Mouse (Mus musculus) midbrain, embryonic 14.5 days (tissue): ENCODE measurements at regions not wholly inside any gene's neighbourhood (a gene's known extent, or its start where the extent isn't known, plus 50 kb on each side); places are given as distances from the start of the nearest gene placed in this dataset.

Experiments used
- ATAC-seq: fragments of 200-750 bp; cut with Nextera tagmentation; 2 replicates; pipeline ENCODE4 v1.8.0; 2017; ENCODE audit warnings: moderate number of reproducible peaks, moderate library complexity; ENCODE audit not compliant: low FRiP score, low TSS enrichment
- DNase-seq: peaks from one replicate; pipeline ENCODE4 v3.0.0-alpha.2; 2015
- H3K27ac ChIP-seq: fragments of 300-500 bp; sonication (generic); replicated peaks from 2 replicates; pipeline ENCODE4 v1.5.1; 2014; ENCODE audit warnings: mild to moderate bottlenecking, low read depth, low read length, moderate library complexity
- H3K27me3 ChIP-seq: fragments of 300-500 bp; sonication (generic); 2 replicates; pipeline ENCODE4 v1.6.1; 2014; ENCODE audit warnings: low read length, control low read depth, mixed read lengths; ENCODE audit not compliant: control insufficient read depth, insufficient read depth
- H3K36me3 ChIP-seq: fragments of 300-500 bp; sonication (generic); 2 replicates; pipeline ENCODE4 v1.6.1; 2014; ENCODE audit warnings: low read length, control low read depth; ENCODE audit not compliant: control insufficient read depth, insufficient read depth
- H3K4me1 ChIP-seq: fragments of 300-500 bp; sonication (generic); 2 replicates; pipeline ENCODE4 v1.6.1; 2014; ENCODE audit warnings: mild to moderate bottlenecking, antibody characterized with exemption, low read length, control low read depth; ENCODE audit not compliant: control insufficient read depth, insufficient read depth
- H3K4me2 ChIP-seq: fragments of 300-500 bp; sonication (generic); 2 replicates; pipeline ENCODE4 v1.6.1; 2014; ENCODE audit warnings: mild to moderate bottlenecking, low read length, moderate library complexity
- H3K4me3 ChIP-seq: fragments of 300-500 bp; sonication (generic); replicated peaks from 2 replicates; pipeline ENCODE4 v1.5.1; 2014; ENCODE audit warnings: low read depth, low read length
- H3K9ac ChIP-seq: fragments of 300-500 bp; sonication (generic); replicated peaks from 2 replicates; pipeline ENCODE4 v1.6.1; 2014; ENCODE audit warnings: mild to moderate bottlenecking, low read length, moderate library complexity
- H3K9me3 ChIP-seq: fragments of 300-500 bp; sonication (generic); 2 replicates; pipeline ENCODE4 v1.6.1; 2016; ENCODE audit warnings: low read length, control low read depth, mixed read lengths; ENCODE audit not compliant: control insufficient read depth
- WGBS: fragments of 180-500 bp; shearing (Covaris S2); extraction: QIAGEN DNeasy Blood & Tissue Kit; methylation state at CpG from one replicate; pipeline ENCODE4 v1.1.7; 2014; 5-methylcytosine and 5-hydroxymethylcytosine counted together

DNA sequence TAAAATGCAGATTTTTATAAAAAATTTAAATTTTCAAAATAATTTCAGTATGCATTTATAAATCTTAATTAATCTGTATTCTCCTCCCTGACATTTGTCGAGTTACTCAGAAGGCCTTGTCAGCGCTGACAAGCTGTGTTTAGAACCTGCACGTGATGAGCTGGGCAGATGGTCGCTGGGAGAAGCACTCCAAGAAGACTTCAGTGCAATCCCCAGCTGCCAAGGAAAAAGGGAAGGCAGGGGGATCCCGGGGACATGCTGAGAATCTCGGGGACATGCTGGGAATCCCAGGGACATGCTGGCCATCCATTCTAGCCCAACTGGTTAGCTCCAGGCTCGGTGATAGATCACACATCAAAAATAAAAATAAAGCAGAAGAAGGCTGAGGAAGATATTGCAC lies 172.9 kb downstream of the Hlx start:
- WGBS: 65% methylated on average over 7 of the region's 7 CpGs
- no peak for ATAC-seq
- H3K4me3 ChIP-seq: no peak overlapping the region
- H3K4me2 ChIP-seq: no peak overlapping the region
- H3K4me1 ChIP-seq: no peaks in the 10 kb centered on the region
- H3K9ac ChIP-seq: no peak overlapping the region
- no peak overlapping the region for H3K27ac ChIP-seq
- no peaks in the 10 kb centered on the region for H3K36me3 ChIP-seq
- H3K9me3 ChIP-seq: no peaks in the 10 kb centered on the region
- no peaks in the 10 kb centered on the region for H3K27me3 ChIP-seq
- no peak for DNase-seq

DNA sequence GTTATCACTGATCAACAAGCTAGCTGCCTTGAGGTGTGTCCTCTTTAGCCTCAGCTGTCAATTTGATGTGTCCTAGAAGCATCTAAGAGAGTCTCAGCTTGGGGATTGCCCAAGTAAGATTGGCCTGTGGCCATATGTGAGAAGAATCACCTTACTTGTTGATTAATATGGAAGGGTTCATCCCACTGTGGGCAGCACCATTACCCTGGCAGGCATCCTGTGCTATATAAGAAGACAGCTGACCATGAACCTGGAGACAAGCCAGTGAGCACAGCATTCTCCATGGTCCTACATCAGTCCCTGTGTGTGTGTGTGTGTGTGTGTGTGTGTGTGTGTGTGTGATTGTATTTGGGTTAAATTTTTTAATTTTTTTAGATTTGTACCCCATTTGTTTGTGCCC lies 178.6 kb downstream of the Hlx start:
- no peak overlapping the region for H3K4me2 ChIP-seq
- no peaks in the 10 kb centered on the region for H3K9me3 ChIP-seq
- H3K4me3 ChIP-seq: no peak overlapping the region
- H3K27me3 ChIP-seq: no peaks in the 10 kb centered on the region
- ATAC-seq: no peak
- H3K4me1 ChIP-seq: no peaks in the 10 kb centered on the region
- H3K36me3 ChIP-seq: no peaks in the 10 kb centered on the region
- DNase-seq: no peak
- no peak overlapping the region for H3K9ac ChIP-seq
- no peak overlapping the region for H3K27ac ChIP-seq

DNA sequence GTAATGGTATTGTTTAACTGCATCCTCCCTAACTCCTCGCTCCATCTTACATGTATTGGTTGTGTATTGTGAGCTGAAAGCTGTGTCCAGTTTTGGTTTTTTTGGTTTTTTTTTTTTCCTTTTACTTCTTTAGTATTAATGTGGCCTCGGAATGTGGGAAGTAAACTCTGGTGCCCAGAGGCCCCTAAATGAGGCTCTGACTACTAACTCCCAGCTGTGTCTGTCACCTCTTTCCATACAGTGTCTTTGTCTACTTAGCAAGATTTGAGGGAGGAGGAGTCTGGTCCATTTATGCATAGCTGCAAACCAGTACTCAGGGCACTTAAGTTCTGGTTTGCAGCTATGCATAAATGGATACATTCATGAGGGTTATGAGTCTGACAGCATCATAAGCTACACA lies 181.9 kb downstream of the Hlx start:
- DNase-seq (no peak), ATAC-seq (no peak)
- Histone ChIP-seq H3K9me3 (no peaks in the 10 kb centered on the region), H3K27me3 (no peaks in the 10 kb centered on the region), H3K4me1 (no peaks in the 10 kb centered on the region), H3K4me3 (no peak overlapping the region), H3K4me2 (no peak overlapping the region), H3K9ac (no peak overlapping the region), H3K36me3 (no peaks in the 10 kb centered on the region), H3K27ac (no peak overlapping the region)
- WGBS: 85% methylated on average over 2 of the region's 2 CpGs

DNA sequence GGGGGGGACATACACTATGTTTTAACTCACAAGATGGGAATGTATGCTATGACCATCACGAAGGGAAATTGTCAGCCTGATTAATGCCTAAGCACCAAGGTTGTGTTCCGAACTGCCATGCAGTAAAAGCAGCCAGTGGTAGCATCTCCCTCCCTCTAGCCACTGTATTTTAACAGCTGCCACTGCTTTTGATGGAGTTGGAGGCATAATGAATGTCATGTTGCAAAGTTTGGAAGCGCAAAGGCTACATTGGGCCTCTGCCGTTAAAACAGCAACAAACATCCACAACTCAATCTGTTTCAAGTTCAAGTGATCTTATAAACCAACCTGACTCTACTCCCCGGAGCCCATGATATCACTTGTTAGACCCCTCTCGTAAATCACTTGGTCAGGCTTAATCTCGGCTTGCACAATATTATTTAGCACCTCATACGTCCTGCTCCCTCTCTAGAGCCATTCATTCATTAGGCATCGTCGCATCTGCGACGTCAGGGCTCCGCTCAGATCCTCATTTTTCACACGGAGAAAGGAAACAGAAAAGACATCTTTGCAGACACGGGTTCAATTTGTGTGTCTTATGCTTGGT lies 184.7 kb downstream of the Hlx start:
- DNase-seq (no peak), ATAC-seq (no peak)
- Histone ChIP-seq H3K4me1 (no peaks in the 10 kb centered on the region), H3K27ac (no peak overlapping the region), H3K36me3 (no peaks in the 10 kb centered on the region), H3K4me2 (no peak overlapping the region), H3K4me3 (no peak overlapping the region), H3K27me3 (no peaks in the 10 kb centered on the region), H3K9me3 (no peaks in the 10 kb centered on the region), H3K9ac (no peak overlapping the region)
- 89% methylated on average over 15 of the region's 15 CpGs for WGBS

DNA sequence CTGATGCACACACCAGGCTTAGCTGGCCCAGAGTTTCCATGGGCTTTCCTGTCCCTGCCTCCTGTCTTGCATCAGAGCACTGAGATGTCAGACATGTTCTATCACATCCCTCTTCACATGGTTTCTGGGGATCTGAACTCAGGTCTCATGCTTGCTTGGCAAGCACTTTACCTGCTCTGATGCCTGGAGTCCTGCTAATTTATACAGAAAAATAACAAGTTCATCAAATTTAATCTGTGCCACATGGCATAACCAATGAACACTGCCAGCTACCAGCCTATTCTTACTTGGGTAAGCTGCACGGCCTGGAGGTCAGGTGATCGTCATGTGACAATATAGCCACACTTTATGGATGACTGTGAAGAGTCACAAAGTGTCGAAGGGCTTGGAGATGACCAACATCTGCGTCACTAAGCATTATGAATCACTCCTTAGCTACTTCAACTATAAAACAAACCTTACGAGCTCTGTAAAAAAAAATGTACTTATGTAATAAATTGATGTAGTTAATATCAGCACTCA lies 186.2 kb downstream of the Hlx start:
- 87% methylated on average over 5 of the region's 5 CpGs for WGBS
- Histone ChIP-seq H3K27me3 (no peaks in the 10 kb centered on the region), H3K9ac (no peak overlapping the region), H3K27ac (no peak overlapping the region), H3K4me1 (no peaks in the 10 kb centered on the region), H3K4me2 (no peak overlapping the region), H3K36me3 (no peaks in the 10 kb centered on the region), H3K4me3 (no peak overlapping the region), H3K9me3 (no peaks in the 10 kb centered on the region)
- no peak for ATAC-seq
- no peak for DNase-seq

DNA sequence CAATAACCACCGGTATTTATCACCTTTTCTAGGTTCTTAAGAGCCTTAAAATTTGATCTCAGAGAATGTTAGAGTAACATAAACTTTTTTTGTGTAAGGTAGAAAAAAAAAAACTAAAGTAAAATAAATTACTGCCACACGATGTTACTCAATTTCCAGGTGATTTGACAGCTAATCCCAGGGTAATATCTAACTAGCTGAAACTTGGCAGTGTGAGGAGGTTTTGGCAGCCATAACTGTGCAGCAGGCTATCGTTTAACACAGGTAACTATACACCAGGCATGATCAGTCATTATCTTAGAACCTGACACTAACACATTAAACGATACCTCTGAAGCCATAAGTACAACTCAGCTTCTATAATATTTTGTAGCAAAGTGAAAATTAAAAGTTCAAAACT lies 187.3 kb downstream of the Hlx start:
- H3K4me3 ChIP-seq: no peak overlapping the region
- H3K4me1 ChIP-seq: no peaks in the 10 kb centered on the region
- no peaks in the 10 kb centered on the region for H3K36me3 ChIP-seq
- no peaks in the 10 kb centered on the region for H3K9me3 ChIP-seq
- no peaks in the 10 kb centered on the region for H3K27me3 ChIP-seq
- DNase-seq: no peak
- no peak overlapping the region for H3K4me2 ChIP-seq
- H3K9ac ChIP-seq: no peak overlapping the region
- H3K27ac ChIP-seq: no peak overlapping the region
- WGBS: 82% methylated on average over 4 of the region's 4 CpGs
- no peak for ATAC-seq

DNA sequence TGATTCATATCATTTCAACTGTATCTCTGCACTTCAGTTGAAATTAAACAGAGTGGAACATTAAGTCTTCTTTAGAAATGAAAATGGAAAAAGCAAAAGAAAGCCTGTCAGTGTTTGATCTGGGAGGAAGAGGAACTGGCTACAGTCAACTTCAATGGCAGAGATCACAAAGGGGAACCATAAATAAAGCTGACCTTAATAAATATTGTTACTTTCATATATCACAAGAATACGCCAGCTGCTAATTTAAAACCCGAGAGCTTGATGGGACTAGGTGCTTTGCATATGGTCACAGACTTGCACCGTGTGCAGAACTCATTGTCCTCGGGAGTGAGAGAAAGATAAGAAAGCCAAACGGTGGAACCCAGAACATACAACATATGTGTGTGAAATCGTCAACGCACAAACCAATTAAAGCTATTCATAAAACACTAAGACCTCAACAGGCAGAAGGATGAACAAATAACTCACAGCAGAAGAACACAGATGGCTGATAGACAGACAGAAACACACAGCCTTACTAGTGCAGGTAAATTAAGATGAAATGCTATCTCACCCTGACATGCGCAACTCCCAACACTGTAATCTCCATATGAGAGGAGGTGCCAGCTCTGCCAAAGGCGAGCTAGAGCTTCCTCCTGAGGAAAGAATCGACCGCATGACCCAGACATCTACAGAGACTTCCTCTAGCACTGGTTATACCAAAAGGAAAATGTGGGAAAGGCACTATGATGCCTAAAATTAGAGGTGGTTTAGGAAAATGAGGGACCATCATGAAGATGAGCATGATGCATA lies 189.9 kb downstream of the Hlx start:
- Histone ChIP-seq H3K4me3 (no peak overlapping the region), H3K27ac (no peak overlapping the region), H3K9ac (no peak overlapping the region), H3K27me3 (no peaks in the 10 kb centered on the region), H3K4me1 (no peaks in the 10 kb centered on the region), H3K36me3 (no peaks in the 10 kb centered on the region), H3K4me2 (no peak overlapping the region), H3K9me3 (no peaks in the 10 kb centered on the region)
- DNase-seq: no peak
- 89% methylated on average over 11 of the region's 11 CpGs for WGBS
- no peak for ATAC-seq

DNA sequence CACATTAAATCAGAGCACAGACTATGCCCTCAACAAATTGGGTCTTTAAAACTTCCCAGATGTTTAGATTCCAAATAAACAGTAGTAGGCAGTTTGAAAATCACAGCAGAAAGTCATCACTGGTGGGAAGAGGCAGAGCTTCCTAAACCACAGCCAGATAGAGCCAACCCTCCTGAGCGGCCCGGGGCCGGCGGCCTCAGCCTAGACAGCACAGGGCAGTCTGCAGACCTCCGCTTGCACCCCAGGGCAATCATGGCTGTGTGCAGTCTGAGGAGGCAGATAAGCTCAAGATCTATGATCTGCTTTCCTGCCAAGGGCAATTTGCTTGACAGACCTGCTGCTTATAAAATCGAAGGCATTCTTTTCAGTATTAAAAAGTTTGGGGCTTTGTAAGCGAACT lies 192.6 kb downstream of the Hlx start:
- Histone ChIP-seq H3K27me3 (no peaks in the 10 kb centered on the region), H3K9me3 (no peaks in the 10 kb centered on the region), H3K4me1 (no peaks in the 10 kb centered on the region), H3K36me3 (no peaks in the 10 kb centered on the region), H3K4me3 (no peak overlapping the region), H3K9ac (no peak overlapping the region), H3K4me2 (no peak overlapping the region), H3K27ac (no peak overlapping the region)
- ATAC-seq (no peak), DNase-seq (peak; percentile 35)
- 72% methylated on average over 7 of the region's 7 CpGs for WGBS
